Mouse (Mus musculus) ES-CJ7 (cell line): ENCODE results near the gene Hacd3.
"Not testable (repeated sequence)": the region's sequence is repeated elsewhere in the genome, so short reads cannot be mapped to it uniquely, and the experiment has no call there.

ENCODE experiments used
- DNase-seq: peaks from one replicate; pipeline ENCODE4 v3.0.0; 2011; ENCODE audit warnings: low read depth, low spot score

Hacd3 gene

GRCm38 (mm10) chr9:65016978-65017827, 4.3 kb downstream of the Hacd3 start:
- DNase-seq = no peak

DNA sequence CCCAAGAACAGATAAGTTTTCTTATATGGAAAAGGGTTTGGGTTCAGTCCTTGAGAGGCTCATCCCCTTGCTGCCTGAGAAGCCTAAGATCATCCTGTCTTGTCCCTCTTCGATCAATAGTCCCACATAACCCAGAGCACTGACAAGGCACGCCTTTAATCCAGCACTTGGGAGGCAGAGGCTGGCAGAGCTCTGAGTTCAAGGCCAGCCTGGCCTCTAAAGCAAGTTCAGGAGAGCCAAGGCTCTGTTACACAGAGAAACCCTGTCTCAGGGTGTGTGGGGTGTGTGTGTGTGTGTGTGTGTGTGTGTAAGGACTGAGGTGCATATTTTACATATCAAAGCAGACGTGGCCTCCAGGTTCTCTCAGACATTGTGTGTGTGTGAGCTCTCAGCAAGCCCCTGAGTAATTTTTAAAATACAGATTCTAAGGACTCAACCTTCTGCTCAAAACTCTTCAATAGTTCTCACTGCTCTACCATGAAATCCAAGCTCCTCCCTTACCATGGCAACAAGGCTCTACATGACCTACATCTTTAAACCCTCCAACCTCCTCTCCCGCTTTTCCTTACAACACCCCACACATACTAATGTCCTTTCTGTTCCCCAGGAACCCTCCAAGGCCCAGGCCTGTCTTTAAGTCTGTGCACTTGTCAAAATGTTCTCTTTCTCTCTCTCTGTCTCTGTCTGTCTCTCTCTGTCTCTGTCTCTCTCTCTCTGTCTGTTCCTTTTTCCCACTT, 5.1 kb downstream of the Hacd3 start:
- DNase-seq = no peak

DNA sequence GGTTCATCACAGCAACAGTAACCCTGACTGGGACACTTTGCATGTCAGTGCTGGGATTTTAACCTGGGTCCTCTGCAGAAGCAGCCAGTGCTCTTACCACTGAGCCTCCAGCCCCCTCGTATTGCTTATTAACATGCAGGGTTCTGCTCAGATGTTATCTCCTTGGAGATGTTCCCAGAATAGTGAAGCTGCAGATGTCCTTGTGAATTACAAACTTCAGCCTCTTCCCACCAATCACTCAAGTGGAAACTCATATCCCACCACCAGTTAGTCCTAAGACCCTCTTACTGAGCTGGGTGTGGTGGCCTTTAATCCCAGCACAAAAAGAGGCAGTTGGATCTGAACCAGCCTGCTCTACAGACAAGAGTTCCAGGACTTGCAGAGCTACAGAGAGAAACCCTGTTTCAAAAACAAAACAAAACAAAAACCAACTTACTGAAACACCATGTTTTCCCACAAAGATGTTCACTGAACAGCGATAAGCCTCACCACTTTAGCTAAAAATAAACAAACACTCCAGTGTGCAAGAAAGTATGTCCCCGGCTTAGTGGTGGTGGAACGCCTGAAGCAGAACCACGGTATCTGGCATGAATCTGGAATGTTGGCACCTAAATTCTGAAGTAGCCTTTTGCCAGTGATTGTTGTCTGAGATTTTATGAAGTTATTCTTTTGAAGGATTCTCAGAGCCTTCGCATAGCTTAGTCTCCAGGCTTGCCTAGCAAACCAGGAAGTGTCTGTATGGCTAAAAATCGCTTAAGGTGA, 5.9 kb downstream of the Hacd3 start:
- no peak for DNase-seq

DNA sequence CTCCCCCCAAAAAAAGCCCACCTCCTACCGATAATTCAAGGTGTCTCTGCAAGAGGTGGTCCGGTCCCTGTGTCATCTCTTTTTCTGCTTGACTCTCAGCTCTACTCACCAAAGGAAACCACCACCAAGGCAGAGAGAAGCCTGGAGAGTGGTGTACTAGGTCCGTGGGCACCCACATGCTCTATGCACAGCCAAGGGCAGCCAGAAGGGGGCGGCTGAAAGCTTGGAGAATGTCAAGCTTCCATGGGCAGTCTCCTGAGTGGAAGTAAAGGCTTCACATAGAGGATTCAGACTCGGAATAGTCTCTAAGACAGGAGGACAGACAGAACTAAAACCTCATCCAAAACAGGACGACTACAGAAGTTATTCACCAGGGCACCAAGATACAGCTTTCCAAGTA, 10.2 kb downstream of the Hacd3 start:
- peak; percentile 51 for DNase-seq

DNA sequence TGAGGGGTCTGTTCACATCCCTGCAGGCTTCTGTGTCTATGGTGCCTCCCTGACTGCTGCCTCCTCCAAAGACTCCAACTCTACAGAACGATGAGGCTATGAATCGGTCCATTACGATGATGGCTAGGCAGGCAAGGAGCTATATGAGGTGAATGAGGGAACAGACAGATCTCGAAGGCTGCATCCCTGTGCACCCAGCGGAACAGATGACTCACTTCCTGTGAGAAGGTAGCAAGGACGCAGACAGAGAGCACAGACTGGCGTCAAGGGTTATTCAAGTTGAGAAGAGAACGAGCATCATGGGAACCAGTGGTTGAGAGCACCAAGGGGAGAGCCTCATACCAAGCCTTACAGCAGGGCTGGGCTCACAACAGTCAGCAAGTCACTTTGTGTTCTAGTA, 10.9 kb downstream of the Hacd3 start:
- no peak for DNase-seq

DNA sequence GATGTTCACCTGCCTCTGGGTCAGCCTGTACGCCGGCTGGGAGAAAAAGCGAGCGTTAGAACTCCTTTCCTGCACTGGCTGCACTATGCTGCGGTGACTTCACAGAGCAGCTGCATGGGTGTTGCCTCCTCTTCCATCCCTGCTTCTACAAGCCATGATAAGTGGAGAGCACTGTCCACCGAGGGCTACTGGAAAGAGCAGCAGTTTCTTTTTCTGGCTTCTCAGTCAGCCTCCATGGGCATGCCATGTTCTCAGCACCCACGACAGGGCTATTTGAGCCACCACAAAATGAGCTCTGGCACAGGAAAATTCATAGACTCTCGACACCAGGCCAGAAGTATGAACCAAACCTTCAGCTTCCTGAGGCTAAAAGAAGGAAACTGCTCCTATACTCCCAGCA, 15.8 kb downstream of the Hacd3 start:
- DNase-seq = no peak

DNA sequence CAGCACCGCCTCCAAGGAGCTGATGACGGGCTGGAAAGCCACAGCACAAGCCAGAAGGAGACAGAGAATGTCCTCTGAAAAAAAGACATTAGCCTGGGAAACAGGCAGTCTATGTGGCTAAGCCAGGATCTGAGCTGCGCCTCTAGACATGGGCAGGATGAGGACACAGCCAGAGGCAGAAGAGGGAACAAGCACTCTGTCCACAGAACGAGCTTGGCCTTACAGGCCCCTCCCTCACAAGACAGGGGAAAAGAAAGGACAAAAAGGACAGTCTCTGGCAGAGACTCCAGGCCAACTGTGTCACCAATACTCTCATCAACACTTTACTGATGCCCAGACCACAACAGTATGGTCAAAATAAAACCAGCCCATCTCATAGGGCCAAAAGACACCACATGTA, 20.0 kb downstream of the Hacd3 start:
- DNase-seq = no peak

DNA sequence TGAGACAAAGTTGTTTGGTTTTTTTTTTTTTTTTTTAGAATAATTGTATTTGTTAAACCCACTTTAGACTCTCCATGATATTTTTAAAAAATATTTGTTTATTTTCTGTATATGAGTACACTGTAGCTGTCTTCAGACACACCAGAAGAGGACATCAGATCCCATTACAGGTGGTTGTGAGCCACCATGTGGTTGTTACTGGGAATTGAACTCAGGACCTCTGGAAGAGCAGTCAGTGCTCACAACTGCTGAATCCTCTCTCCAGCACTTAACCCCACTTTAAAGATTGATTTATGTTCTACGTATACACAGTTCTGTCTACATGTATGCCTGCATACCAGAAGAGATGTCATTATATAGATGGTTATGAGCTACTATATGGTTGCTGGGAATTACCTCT, 26.0 kb downstream of the Hacd3 start:
- not testable (repeated sequence) for DNase-seq

- no peak for DNase-seq
Observed at GRCm38 (mm10) chr9:64990291-64990690, 31.2 kb downstream of the Hacd3 start.

- no peak for DNase-seq
Observed at GRCm38 (mm10) chr9:64988443-64988842, 33.0 kb downstream of the Hacd3 start.

DNA sequence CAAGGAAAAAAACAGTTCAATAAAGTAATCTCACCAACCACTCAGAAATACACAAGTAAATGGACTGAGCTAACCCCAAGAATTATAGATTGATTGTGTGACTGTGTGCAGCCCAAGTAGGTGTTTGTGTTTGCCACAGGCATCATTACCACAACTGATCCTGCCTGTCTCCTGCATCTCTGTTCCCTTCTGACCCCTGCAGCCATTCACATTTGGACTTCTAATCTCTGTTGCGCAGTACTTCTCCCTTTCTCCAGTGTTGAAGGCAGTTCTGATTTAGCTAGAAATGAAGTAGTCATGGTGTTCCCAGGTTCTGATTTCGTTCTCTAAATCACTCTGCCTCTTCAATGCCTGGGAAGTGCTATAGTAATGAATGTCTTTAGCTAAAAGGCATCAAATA, 33.8 kb downstream of the Hacd3 start:
- no peak for DNase-seq

GRCm38 (mm10) chr9:64985807-64986206, 35.7 kb downstream of the Hacd3 start:
- DNase-seq = no peak

DNA sequence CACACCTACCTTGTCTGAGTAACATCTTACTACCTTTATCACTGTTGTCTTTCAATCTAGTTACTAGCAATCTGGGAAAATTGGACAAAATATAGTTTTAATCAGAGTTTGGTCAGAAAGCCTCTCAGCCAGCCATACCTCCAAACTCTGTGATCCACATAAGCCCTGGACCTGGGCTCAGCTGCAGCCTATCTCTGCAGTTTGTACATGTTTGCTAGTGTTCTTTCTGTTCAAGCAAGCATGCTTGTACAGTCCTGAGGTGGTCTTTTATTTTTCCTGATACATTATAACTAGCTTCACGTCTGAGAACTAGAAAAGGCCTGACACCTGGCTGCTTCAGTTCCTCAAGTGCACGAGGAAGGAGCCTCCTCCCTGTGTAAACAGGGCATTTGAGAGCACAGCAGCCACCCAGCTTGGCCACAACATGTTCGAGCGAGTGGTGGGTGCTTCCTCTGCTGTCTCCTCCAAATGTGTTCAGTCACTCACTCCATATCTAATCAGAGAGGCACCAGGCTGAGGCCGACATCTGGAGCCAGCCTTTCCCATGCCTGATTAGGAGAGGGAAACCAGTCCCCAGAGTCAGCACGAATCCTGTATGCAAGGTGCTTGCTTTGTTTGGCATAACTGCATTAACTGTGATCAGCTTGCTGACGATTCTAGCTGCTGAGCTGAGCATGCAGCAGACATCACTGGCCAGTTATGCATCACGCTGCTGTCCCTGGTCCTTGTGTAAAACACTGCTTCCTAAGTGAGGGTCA, 36.3 kb downstream of the Hacd3 start:
- no peak for DNase-seq

DNA sequence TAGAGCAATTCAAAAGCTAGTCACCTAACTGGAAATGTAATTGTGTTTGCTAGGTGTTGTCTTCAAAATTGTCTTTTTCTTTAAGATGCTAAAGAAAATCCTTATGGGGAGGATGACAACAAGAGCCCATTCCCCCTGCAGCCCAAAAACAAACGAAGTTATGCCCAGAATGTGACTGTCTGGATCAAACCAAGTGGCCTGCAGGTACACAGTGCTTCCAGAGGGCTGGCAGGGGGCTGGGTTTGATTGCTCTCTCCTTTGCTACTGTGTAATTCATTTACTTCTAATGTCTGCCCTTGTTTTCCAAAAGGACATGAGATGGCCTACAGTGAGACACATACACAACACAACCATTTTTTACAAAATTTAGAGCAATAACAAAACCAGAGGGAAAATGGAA, 39.6 kb downstream of the Hacd3 start:
- no peak for DNase-seq

GRCm38 (mm10) chr9:64980548-64980947, 40.9 kb downstream of the Hacd3 start:
- DNase-seq = no peak

GRCm38 (mm10) chr9:64960978-64961320, 60.5 kb downstream of the Hacd3 start:
- no peak for DNase-seq

DNA sequence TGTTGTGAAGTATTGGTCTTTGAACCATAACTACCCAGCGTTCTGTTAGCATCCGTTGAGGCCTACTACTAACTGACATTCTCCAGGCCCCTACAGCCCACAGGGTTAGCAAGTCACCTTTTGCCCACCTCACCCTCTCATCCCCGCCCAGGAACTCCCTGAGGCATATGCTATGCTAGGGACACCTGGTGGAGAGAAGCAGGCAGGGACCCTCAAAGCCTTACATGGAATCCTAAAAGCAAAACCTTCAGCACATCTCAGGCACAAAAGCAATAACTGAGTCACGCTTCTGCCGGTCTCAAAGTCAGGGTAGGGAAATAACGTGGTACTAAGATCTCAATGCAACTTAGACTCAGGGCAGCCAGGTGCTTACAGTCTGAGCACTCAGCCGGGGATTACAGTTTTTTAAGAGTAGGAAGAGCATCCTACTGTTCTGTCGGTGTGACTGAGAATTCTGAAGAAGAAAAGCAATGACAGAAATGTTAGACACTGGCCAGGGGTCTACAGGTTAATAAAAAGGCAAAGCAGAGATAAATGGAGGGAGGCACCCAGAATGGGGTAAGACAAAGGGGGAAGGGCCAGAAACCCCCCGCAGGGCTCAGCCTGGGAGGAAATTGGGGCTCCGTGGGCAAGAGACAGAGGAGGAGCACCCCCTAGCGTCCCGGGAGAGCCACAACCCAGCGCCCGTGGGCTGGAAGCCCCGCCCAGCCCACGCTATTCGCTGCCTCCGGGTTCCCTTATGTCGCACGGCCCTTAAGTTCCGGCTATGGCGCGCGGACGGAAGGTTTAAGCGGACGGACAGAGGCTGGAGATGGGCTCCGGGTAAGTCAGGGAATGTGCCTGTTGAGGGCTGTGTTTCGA, 61.1 kb downstream of the Hacd3 start, which contains the start of gene Ints14:
Gene Ints14 (plus strand): TSS at position 789 of the 861 bp plus-strand sequence.
- peak; percentile 96 for DNase-seq

- DNase-seq = no peak
Observed at GRCm38 (mm10) chr9:64957276-64957675, 64.2 kb downstream of the Hacd3 start.

DNA sequence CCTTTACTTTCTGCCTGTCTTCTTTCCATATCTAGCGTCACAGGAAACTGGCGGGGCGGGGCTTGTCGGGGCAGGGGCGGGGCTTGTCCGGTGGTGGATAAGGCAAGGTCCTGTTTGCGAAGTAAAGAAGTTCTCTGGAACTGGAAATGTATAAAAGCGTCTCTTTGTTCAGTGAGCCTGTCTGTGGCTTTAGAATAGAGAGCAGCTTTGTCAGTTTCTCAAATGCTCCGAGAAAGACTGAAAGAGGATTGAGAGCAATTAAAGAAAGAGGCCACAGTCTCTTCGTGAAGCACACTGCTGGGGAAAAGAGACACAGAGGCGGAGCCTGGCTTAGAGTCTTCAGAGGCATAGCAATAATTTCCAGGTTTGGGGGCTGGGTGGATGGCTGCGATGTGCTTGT, 65.2 kb downstream of the Hacd3 start:
- peak; percentile 35 for DNase-seq

- no peak for DNase-seq
Observed at GRCm38 (mm10) chr9:64953190-64953589, 68.3 kb downstream of the Hacd3 start.

DNA sequence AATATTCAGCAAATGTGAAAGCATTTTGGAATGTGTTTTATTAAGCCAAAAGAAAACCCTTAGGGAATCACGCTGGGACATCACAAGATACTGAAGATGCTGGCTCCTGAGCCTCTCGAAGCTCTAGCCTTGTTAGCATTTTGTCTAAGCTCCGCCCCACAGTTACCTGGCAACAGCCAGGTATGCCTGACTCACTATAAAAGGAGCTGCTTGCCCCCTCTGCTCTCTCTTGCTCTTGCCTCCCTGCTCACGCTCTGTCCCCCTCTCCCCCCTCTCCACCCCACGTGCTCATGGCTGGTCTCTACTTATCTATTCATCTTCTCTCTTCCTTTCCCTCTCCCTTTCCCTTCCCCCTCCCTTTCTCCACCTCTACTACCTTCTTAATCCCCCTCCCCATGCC, 69.4 kb downstream of the Hacd3 start:
- no peak for DNase-seq
